Mouse (Mus musculus): ENCODE data around the gene Slc24a1. TPM values are rescaled to one million over a fixed set of nuclear protein-coding genes. Genes with fewer than 3 reads are reported as not detected.

Slc24a1 gene
- polyA plus RNA-seq, 1 experiment from 2014 or later: 0.08 TPM

GRCm38 (mm10) chr9:64957276-64957675 lies 5.9 kb upstream of the Slc24a1 start:
- Histone ChIP-seq H3K27me3 (0 out of 2 replicates have a peak, but pooled peaks cover 4% of the 10 kb centered on the region), H3K4me1 (replicated peaks) (peaks cover 60% of the 10 kb centered on the region), H3K9ac (no peak overlapping the region), H3K36me3 (peaks cover 2% of the 10 kb centered on the region), H3K4me3 (replicated peaks) (no peak overlapping the region), H3K4me2 (no peak overlapping the region), H3K9me3 (replicated peaks) (no peaks in the 10 kb centered on the region), H3K27ac (no peak overlapping the region)
- no peak for ATAC-seq (ENCODE audit: low read depth)
- WGBS (ENCODE audit: insufficient replicate concordance): 75% methylated on average over 3 of the region's 3 CpGs
- DNase-seq: no peak

GRCm38 (mm10) chr9:64956337-64956736 lies 4.9 kb upstream of the Slc24a1 start:
- DNase-seq (peak; percentile 45), ATAC-seq (ENCODE audit: low read depth) (no peak)
- Histone ChIP-seq H3K4me2 (peak overlapping the region; percentile 65), H3K9me3 (replicated peaks) (no peaks in the 10 kb centered on the region), H3K36me3 (no peaks in the 10 kb centered on the region), H3K4me3 (replicated peaks) (peak overlapping the region; percentile 35), H3K9ac (peak overlapping the region; percentile 58), H3K27ac (peak overlapping the region; percentile 68; the same call in 1 of the 2 replicates), H3K27me3 (peaks cover 12% of the 10 kb centered on the region), H3K4me1 (replicated peaks) (peaks cover 57% of the 10 kb centered on the region)
- WGBS (ENCODE audit: insufficient replicate concordance): 10% methylated on average over 12 of the region's 12 CpGs

DNA sequence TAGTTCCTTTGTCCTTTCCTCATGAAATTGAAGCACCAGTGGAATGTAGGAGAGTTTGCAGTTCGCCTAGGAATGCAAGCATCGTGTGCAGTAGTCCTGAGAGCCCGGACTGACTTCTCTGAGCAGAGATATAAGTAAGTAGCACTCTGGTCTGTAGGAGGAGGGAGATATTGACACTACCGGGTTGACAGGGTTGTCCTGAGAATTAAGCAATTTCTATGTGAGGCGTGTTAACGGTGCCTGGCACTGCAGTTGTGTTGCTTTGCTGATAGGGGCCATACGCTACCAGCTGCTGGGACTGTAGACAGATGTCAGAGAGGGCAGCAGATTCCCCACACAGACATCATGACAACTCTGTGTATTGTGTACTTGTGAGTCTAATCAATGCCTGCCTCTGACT lies 1.8 kb upstream of the Slc24a1 start:
- Histone ChIP-seq H3K4me1 (replicated peaks) (peaks cover 43% of the 10 kb centered on the region), H3K9me3 (replicated peaks) (no peaks in the 10 kb centered on the region), H3K27me3 (peaks cover 37% of the 10 kb centered on the region), H3K36me3 (no peaks in the 10 kb centered on the region), H3K4me2 (peak overlapping the region; percentile 34), H3K4me3 (replicated peaks) (no peak overlapping the region), H3K9ac (peak overlapping the region; percentile 43; the same call in 1 of the 2 replicates), H3K27ac (peak overlapping the region; percentile 54)
- WGBS (ENCODE audit: insufficient replicate concordance): 18% methylated on average over 7 of the region's 7 CpGs
- DNase-seq (peak; percentile 49), ATAC-seq (ENCODE audit: low read depth) (peak; percentile 85)

- Histone ChIP-seq H3K36me3 (no peaks in the 10 kb centered on the region), H3K4me2 (no peak overlapping the region), H3K4me1 (replicated peaks) (peaks cover 43% of the 10 kb centered on the region), H3K27ac (no peak overlapping the region), H3K9me3 (replicated peaks) (no peaks in the 10 kb centered on the region), H3K4me3 (replicated peaks) (no peak overlapping the region), H3K9ac (no peak overlapping the region), H3K27me3 (peaks cover 41% of the 10 kb centered on the region)
- ATAC-seq (ENCODE audit: low read depth): no peak
- no peak for DNase-seq
- WGBS (ENCODE audit: insufficient replicate concordance): 20% methylated on average over 5 of the region's 5 CpGs
Measured at GRCm38 (mm10) chr9:64952055-64952454, 648 bp upstream of the Slc24a1 start.

- H3K9me3 ChIP-seq (replicated peaks): no peaks in the 10 kb centered on the region
- no peak overlapping the region for H3K4me2 ChIP-seq
- ATAC-seq (ENCODE audit: low read depth) (no peak), DNase-seq (no peak)
- H3K9ac ChIP-seq: no peak overlapping the region
- peaks cover 65% of the 10 kb centered on the region for H3K27me3 ChIP-seq
- H3K27ac ChIP-seq: no peak overlapping the region
- no peaks in the 10 kb centered on the region for H3K36me3 ChIP-seq
- no peak overlapping the region for H3K4me3 ChIP-seq (replicated peaks)
- WGBS (ENCODE audit: insufficient replicate concordance): 65% methylated on average over 9 of the region's 9 CpGs
- H3K4me1 ChIP-seq (replicated peaks): peaks cover 27% of the 10 kb centered on the region
Measured at GRCm38 (mm10) chr9:64947483-64948095, 3.8 kb downstream of the Slc24a1 start.

- Histone ChIP-seq H3K4me1 (replicated peaks) (peaks cover 37% of the 10 kb centered on the region), H3K4me3 (replicated peaks) (no peak overlapping the region), H3K9me3 (replicated peaks) (no peaks in the 10 kb centered on the region), H3K27ac (no peak overlapping the region), H3K4me2 (no peak overlapping the region), H3K27me3 (peaks cover 42% of the 10 kb centered on the region), H3K36me3 (no peaks in the 10 kb centered on the region), H3K9ac (no peak overlapping the region)
- 47% methylated on average over 11 of the region's 11 CpGs for WGBS (ENCODE audit: insufficient replicate concordance)
- no peak for ATAC-seq (ENCODE audit: low read depth)
- no peak for DNase-seq
Measured at GRCm38 (mm10) chr9:64943997-64944396, 7.4 kb downstream of the Slc24a1 start.

- no peak overlapping the region for H3K27ac ChIP-seq
- 76% methylated on average over 4 of the region's 4 CpGs for WGBS (ENCODE audit: insufficient replicate concordance)
- DNase-seq: no peak
Measured at GRCm38 (mm10) chr9:64941650-64942049, 9.8 kb downstream of the Slc24a1 start.

GRCm38 (mm10) chr9:64940731-64941346 lies 10.6 kb downstream of the Slc24a1 start:
- Histone ChIP-seq H3K4me1 (replicated peaks) (peaks cover 49% of the 10 kb centered on the region), H3K27ac (no peak overlapping the region), H3K4me2 (no peak overlapping the region), H3K36me3 (no peaks in the 10 kb centered on the region), H3K9ac (no peak overlapping the region), H3K27me3 (peaks cover 28% of the 10 kb centered on the region), H3K4me3 (replicated peaks) (no peak overlapping the region), H3K9me3 (replicated peaks) (no peaks in the 10 kb centered on the region)
- no peak for DNase-seq
- ATAC-seq (ENCODE audit: low read depth): no peak
- 73% methylated on average over 11 of the region's 11 CpGs for WGBS (ENCODE audit: insufficient replicate concordance)

More at GRCm38 (mm10) chr9:64941650-64942049, 9.8 kb downstream of the Slc24a1 start:
- no peak for ATAC-seq (ENCODE audit: low read depth)
- H3K27me3 ChIP-seq: peaks cover 28% of the 10 kb centered on the region
- no peak overlapping the region for H3K4me2 ChIP-seq
- H3K9me3 ChIP-seq (replicated peaks): no peaks in the 10 kb centered on the region
- H3K36me3 ChIP-seq: no peaks in the 10 kb centered on the region
- H3K4me3 ChIP-seq (replicated peaks): no peak overlapping the region
- H3K4me1 ChIP-seq (replicated peaks): peaks cover 50% of the 10 kb centered on the region
- no peak overlapping the region for H3K9ac ChIP-seq

DNA sequence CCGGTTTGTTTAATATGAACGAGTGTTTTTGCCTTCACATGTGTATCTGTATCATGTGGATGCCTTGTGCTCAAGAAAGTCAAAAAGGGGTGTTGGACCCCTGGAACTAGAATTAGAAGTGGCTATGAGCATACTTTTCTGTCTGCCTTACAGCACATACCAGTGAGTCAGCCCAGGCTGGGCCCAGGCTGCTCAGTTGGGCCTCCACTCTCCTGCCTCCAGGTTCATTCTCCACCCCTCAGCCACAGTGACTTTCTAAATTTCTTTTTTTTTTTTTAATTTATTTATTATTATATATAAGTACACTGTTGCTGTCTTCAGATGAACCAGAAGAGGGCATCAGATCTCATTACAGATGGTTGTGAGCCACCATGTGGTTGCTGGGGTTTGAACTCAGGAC lies 11.6 kb downstream of the Slc24a1 start:
- Histone ChIP-seq H3K27ac (no peak overlapping the region), H3K4me2 (no peak overlapping the region), H3K9ac (no peak overlapping the region), H3K27me3 (peaks cover 20% of the 10 kb centered on the region), H3K4me3 (replicated peaks) (no peak overlapping the region), H3K9me3 (replicated peaks) (no peaks in the 10 kb centered on the region), H3K4me1 (replicated peaks) (peaks cover 56% of the 10 kb centered on the region), H3K36me3 (no peaks in the 10 kb centered on the region)
- WGBS (ENCODE audit: insufficient replicate concordance): 59% methylated on average over 2 of the region's 2 CpGs
- DNase-seq: no peak
- ATAC-seq (ENCODE audit: low read depth): no peak

- 29% methylated on average over 4 of the region's 4 CpGs for WGBS (ENCODE audit: insufficient replicate concordance)
- no peaks in the 10 kb centered on the region for H3K9me3 ChIP-seq (replicated peaks)
- H3K4me2 ChIP-seq: peak overlapping the region; percentile 63
- peaks cover 15% of the 10 kb centered on the region for H3K27me3 ChIP-seq
- DNase-seq (no peak), ATAC-seq (ENCODE audit: low read depth) (no peak)
- peak overlapping the region; percentile 64 for H3K9ac ChIP-seq
- peaks cover 59% of the 10 kb centered on the region for H3K4me1 ChIP-seq (replicated peaks)
- H3K4me3 ChIP-seq (replicated peaks): peak overlapping the region; percentile 27
- H3K27ac ChIP-seq: peak overlapping the region; percentile 78
- H3K36me3 ChIP-seq: no peaks in the 10 kb centered on the region
Measured at GRCm38 (mm10) chr9:64939281-64939680, 12.1 kb downstream of the Slc24a1 start.

DNA sequence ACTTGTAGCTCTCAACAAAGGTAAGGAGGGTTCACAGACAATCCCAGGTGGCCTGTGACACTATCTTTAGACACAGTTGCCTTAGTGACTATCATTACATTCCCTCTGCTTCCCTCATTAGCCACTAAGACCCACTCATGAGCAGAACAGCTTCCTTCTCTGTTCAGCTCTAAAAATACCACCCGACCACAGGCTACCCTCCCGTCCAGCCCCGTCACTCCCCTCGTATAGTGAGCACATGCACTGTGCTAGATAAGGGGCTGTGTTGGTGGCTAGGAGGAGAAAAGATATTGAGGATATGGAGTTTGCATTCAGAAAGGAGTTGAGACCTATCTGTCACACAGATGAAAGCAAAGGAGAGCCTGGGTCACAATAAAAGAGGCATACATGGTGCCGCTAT lies 12.9 kb downstream of the Slc24a1 start:
- peak; percentile 65 for ATAC-seq (ENCODE audit: low read depth)
- peak overlapping the region; percentile 64 for H3K9ac ChIP-seq
- peaks cover 67% of the 10 kb centered on the region for H3K4me1 ChIP-seq (replicated peaks)
- peak overlapping the region; percentile 63 for H3K4me2 ChIP-seq
- 9% methylated on average over 5 of the region's 5 CpGs for WGBS (ENCODE audit: insufficient replicate concordance)
- H3K4me3 ChIP-seq (replicated peaks): peak overlapping the region; percentile 27
- H3K9me3 ChIP-seq (replicated peaks): no peaks in the 10 kb centered on the region
- peak overlapping the region; percentile 78 for H3K27ac ChIP-seq
- DNase-seq: peak; percentile 56
- H3K36me3 ChIP-seq: no peaks in the 10 kb centered on the region
- peaks cover 10% of the 10 kb centered on the region; the same call in 1 of the 2 replicates for H3K27me3 ChIP-seq

DNA sequence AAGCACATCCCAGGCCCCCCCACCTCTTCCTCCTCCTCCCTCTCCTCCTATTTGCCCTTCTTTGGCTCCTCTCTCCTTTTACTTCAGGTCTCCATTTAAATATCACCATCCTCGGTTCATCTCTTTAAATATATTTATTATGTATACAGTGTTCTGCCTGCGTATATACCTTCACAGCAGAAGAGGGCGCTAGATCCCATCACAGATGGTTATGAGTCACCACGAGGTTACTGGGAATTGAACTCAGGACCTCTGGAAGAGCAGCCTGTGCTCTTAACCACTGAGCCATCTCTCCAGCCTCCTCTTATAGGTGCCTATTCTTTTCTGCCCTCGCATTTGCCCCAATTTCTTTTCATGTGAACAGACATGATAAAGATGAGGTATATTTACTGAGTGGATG lies 13.9 kb downstream of the Slc24a1 start:
- H3K36me3 ChIP-seq: no peaks in the 10 kb centered on the region
- no peak overlapping the region for H3K27ac ChIP-seq
- peaks cover 77% of the 10 kb centered on the region for H3K4me1 ChIP-seq (replicated peaks)
- no peak overlapping the region for H3K9ac ChIP-seq
- 54% methylated on average over 5 of the region's 5 CpGs for WGBS (ENCODE audit: insufficient replicate concordance)
- ATAC-seq (ENCODE audit: low read depth) (no peak), DNase-seq (no peak)
- no peak overlapping the region for H3K4me3 ChIP-seq (replicated peaks)
- peaks cover 4% of the 10 kb centered on the region; the same call in 1 of the 2 replicates for H3K27me3 ChIP-seq
- H3K4me2 ChIP-seq: no peak overlapping the region
- no peaks in the 10 kb centered on the region for H3K9me3 ChIP-seq (replicated peaks)

Data from liver, embryonic 13.5 days (tissue).